In the genomic region with DNA sequence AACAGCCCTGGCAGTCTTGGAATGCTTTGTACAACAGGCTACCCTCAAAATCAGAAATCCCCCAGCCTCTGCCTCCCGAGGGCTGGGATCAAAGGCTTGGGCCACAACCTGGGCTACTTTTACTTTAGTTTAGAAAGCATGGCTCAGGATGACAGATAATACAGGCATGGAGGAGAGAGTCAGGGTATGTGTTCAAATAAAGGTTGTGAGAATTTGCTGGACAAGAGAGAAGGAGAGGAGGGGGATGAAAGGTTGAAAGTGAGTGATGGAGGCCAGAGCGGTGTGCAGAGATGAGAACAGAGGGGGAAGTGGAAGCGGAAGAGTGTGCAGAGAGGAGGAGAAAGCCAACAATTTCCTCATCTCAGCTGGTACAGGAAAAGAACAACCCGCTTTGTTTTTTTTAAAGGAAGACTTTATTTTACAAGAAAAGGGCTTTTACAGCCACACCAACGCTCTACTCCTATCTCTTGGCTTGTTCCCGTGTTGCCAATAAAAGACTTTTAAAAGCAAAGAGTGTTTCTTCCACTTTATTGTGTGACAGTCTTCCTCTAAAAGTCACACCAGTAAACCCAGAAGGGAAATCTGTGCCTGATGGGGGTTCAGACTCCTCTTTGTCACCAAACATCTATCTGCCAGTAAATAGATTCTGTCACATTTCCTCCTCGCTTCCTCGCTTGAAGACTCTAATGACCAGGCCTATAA, we compare ENCODE assay signal across 8 mouse cellular contexts. TPM values are rescaled to one million over a fixed set of nuclear protein-coding genes. Genes with fewer than 3 reads are reported as not detected.
A peak's percentile ranks its signal among the peaks of the same experiment; 100 is the strongest.
DNase-seq lines count a peak whose midpoint lies in the region; ATAC-seq lines count a peak whose summit lies in the region.

No protein-coding gene starts in this region.

- H3K4me3 ChIP-seq in kidney, embryonic 14.5 days (ENCODE audit: low read length): no peak overlapping the region
- peak overlapping the region; percentile 52 for H3K4me3 ChIP-seq in embryonic facial prominence, embryonic 10.5 days
- peak overlapping the region; percentile 19; the same call in 1 of the 2 replicates for H3K4me3 ChIP-seq in hindbrain, embryonic 12.5 days

- H3K9ac ChIP-seq in kidney, embryonic 14.5 days (ENCODE audit: low read depth, low read length): peak overlapping the region; percentile 54; the same call in 1 of the 2 replicates
- peak overlapping the region; percentile 65 for H3K9ac ChIP-seq in hindbrain, embryonic 12.5 days

- H3K27ac ChIP-seq in kidney, embryonic 14.5 days (ENCODE audit: low read depth, low read length): peak overlapping the region; percentile 92
- H3K27ac ChIP-seq in embryonic facial prominence, embryonic 10.5 days (replicated peaks): peak overlapping the region; percentile 96
- peak overlapping the region; percentile 100 for H3K27ac ChIP-seq in hindbrain, embryonic 12.5 days

- ATAC-seq in kidney, embryonic 14.5 days (ENCODE audit: low FRiP score, low TSS enrichment): no peak
- no peak for ATAC-seq in hindbrain, embryonic 12.5 days (ENCODE audit: low FRiP score)
- peak; percentile 27; the same call in 1 of the 2 replicates for ATAC-seq in megakaryocyte progenitor cell, adult 5-6 weeks (replicated peaks; ENCODE audit: poor library complexity)

- no peak for DNase-seq in kidney, postnatal 14 days
- DNase-seq in embryonic facial prominence, embryonic 10.5 days (ENCODE audit: low spot score): no peak
- no peak for DNase-seq in frontal cortex, postnatal 14 days (ENCODE audit: low spot score in 2 of 2)
- DNase-seq in layer of hippocampus, adult 11-12 months (ENCODE audit: low spot score): no peak
- no peak for DNase-seq in cerebellum, postnatal 10 days

- no peaks in the 10 kb centered on the region for H3K36me3 ChIP-seq in kidney, embryonic 14.5 days (ENCODE audit: control insufficient read depth, insufficient read depth, low read length)
- H3K36me3 ChIP-seq in embryonic facial prominence, embryonic 10.5 days (replicated peaks): no peaks in the 10 kb centered on the region
- no peaks in the 10 kb centered on the region for H3K36me3 ChIP-seq in hindbrain, embryonic 12.5 days

- peaks cover 25% of the 10 kb centered on the region; the same call in 1 of the 2 replicates for H3K4me1 ChIP-seq in kidney, embryonic 14.5 days (ENCODE audit: control insufficient read depth, insufficient read depth, low read length)
- peaks cover 47% of the 10 kb centered on the region for H3K4me1 ChIP-seq in embryonic facial prominence, embryonic 10.5 days
- peaks cover 30% of the 10 kb centered on the region for H3K4me1 ChIP-seq in hindbrain, embryonic 12.5 days

- 35% methylated on average over 8 of the region's 8 CpGs for WGBS in kidney, embryonic 14.5 days
- WGBS in embryonic facial prominence, embryonic 10.5 days: 46% methylated on average over 8 of the region's 8 CpGs
- WGBS in hindbrain, embryonic 12.5 days: 32% methylated on average over 8 of the region's 8 CpGs

- peak overlapping the region; percentile 46 for H3K4me2 ChIP-seq in kidney, embryonic 14.5 days (replicated peaks; ENCODE audit: low read depth, low read length)
- peak overlapping the region; percentile 55 for H3K4me2 ChIP-seq in hindbrain, embryonic 12.5 days (replicated peaks)

- no peaks in the 10 kb centered on the region for H3K27me3 ChIP-seq in kidney, embryonic 14.5 days (ENCODE audit: control insufficient read depth, insufficient read depth, low read length)
- no peaks in the 10 kb centered on the region for H3K27me3 ChIP-seq in embryonic facial prominence, embryonic 10.5 days (replicated peaks; ENCODE audit: low read depth, poor library complexity, severe bottlenecking)
- H3K27me3 ChIP-seq in hindbrain, embryonic 12.5 days: no peaks in the 10 kb centered on the region

- H3K9me3 ChIP-seq in kidney, embryonic 14.5 days (ENCODE audit: control insufficient read depth, low read length): no peaks in the 10 kb centered on the region
- H3K9me3 ChIP-seq in embryonic facial prominence, embryonic 10.5 days: no peaks in the 10 kb centered on the region
- no peaks in the 10 kb centered on the region for H3K9me3 ChIP-seq in hindbrain, embryonic 12.5 days (replicated peaks)

RNA-seq across cellular contexts. Expression of a gene that starts 8.6 kb away (rescaled TPM):
- polyA plus RNA-seq in kidney, embryonic 14.5 days (2014; fragmentation: Nextera tagmentation; extraction: Ambion mirVana): 51.5 and 52.9 TPM in 2 replicates
- polyA plus RNA-seq in embryonic facial prominence, embryonic 10.5 days (2016; fragmentation: Nextera tagmentation; extraction: Ambion mirVana): 82.8 and 82.9 TPM in 2 replicates
- 203 and 213 TPM in 2 replicates for polyA plus RNA-seq in hindbrain, embryonic 12.5 days (2016; fragmentation: Nextera tagmentation; extraction: Ambion mirVana)
- 47.7 and 53.6 TPM in 2 replicates for total RNA-seq in megakaryocyte progenitor cell, adult 5-6 weeks (2015)
- total RNA-seq in megakaryocyte progenitor cell, adult 5-6 weeks (2017): 32.1 and 67.0 TPM in 2 replicates
